Mouse (Mus musculus) heart, embryonic 12.5 days (tissue): ENCODE results near the gene Ehd1. TPM values are rescaled to one million over a fixed set of nuclear protein-coding genes. Genes with fewer than 3 reads are reported as not detected.
A peak's percentile ranks its signal among the peaks of the same experiment; 100 is the strongest.

Experiments
- ATAC-seq: fragments of 200-750 bp; cut with Nextera tagmentation; 2 replicates; pipeline ENCODE4 v1.8.0; 2017; ENCODE audit warnings: moderate TSS enrichment, moderate library complexity; ENCODE audit not compliant: insufficient number of reproducible peaks, low FRiP score
- H3K27ac ChIP-seq: fragments of 300-500 bp; sonication (generic); 2 replicates; pipeline ENCODE4 v1.5.1; 2016; ENCODE audit warnings: mild to moderate bottlenecking, moderate library complexity; ENCODE audit not compliant: poor library complexity, severe bottlenecking
- H3K27me3 ChIP-seq: fragments of 300-500 bp; sonication (generic); replicated peaks from 2 replicates; pipeline ENCODE4 v1.6.1; 2016; ENCODE audit warnings: mild to moderate bottlenecking, moderate library complexity
- H3K36me3 ChIP-seq: fragments of 300-500 bp; sonication (generic); 2 replicates; pipeline ENCODE4 v1.6.1; 2016; ENCODE audit warnings: mild to moderate bottlenecking, moderate library complexity
- H3K4me1 ChIP-seq: fragments of 300-500 bp; sonication (generic); replicated peaks from 2 replicates; pipeline ENCODE4 v1.6.1; 2016; ENCODE audit warnings: mild to moderate bottlenecking
- H3K4me2 ChIP-seq: fragments of 300-500 bp; sonication (generic); 2 replicates; pipeline ENCODE4 v1.6.1; 2016; ENCODE audit warnings: mild to moderate bottlenecking, moderate library complexity
- H3K4me3 ChIP-seq: fragments of 300-500 bp; sonication (generic); 2 replicates; pipeline ENCODE4 v1.5.1; 2016; ENCODE audit warnings: mild to moderate bottlenecking
- H3K9ac ChIP-seq: fragments of 300-500 bp; sonication (generic); 2 replicates; pipeline ENCODE4 v1.6.1; 2016; ENCODE audit warnings: mild to moderate bottlenecking, moderate library complexity
- H3K9me3 ChIP-seq: fragments of 300-500 bp; sonication (generic); replicated peaks from 2 replicates; pipeline ENCODE4 v1.6.1; 2016; ENCODE audit warnings: mild to moderate bottlenecking, moderate library complexity
- WGBS: fragments of 180-500 bp; shearing (Covaris S2); methylation state at CpG from one replicate; pipeline ENCODE4 v1.1.7; 2016; 5-methylcytosine and 5-hydroxymethylcytosine counted together
- polyA plus RNA-seq: library from polyadenylated mRNA; unstranded; fragments of >200 nt; fragmentation: Nextera tagmentation; extraction: Ambion mirVana; gene quantifications from 2 replicates; pipeline ENCODE4 v1.2.1, GENCODE M21; 2016

Ehd1 gene
- polyA plus RNA-seq, 1 experiment from 2014 or later, result 88.7 TPM

- Histone ChIP-seq H3K9me3 (no peaks in the 10 kb centered on the region), H3K36me3 (peaks cover 42% of the 10 kb centered on the region), H3K4me3 (no peak overlapping the region), H3K4me1 (peaks cover 48% of the 10 kb centered on the region), H3K27ac (no peak overlapping the region), H3K4me2 (no peak overlapping the region), H3K9ac (no peak overlapping the region), H3K27me3 (no peaks in the 10 kb centered on the region)
- WGBS, result 88% methylated on average over 11 of the region's 11 CpGs
- no peak for ATAC-seq
Measured at GRCm38 (mm10) chr19:6338716-6339115, 62.2 kb downstream of the Ehd1 start.

GRCm38 (mm10) chr19:6339191-6339590 is 62.7 kb downstream of the Ehd1 start:
- Histone ChIP-seq H3K27me3 (no peaks in the 10 kb centered on the region), H3K9me3 (no peaks in the 10 kb centered on the region), H3K4me1 (peaks cover 46% of the 10 kb centered on the region), H3K9ac (no peak overlapping the region), H3K27ac (no peak overlapping the region), H3K36me3 (peaks cover 46% of the 10 kb centered on the region), H3K4me2 (no peak overlapping the region), H3K4me3 (no peak overlapping the region)
- whole genome bisulfite sequencing, result 89% methylated on average over 6 of the region's 6 CpGs
- ATAC-seq, result no peak

- H3K36me3 ChIP-seq, result peaks cover 52% of the 10 kb centered on the region
- H3K27me3 ChIP-seq, result no peaks in the 10 kb centered on the region
- ATAC-seq, result no peak
- H3K9ac ChIP-seq, result no peak overlapping the region; the same call in 1 of the 2 replicates
- H3K4me1 ChIP-seq, result peaks cover 42% of the 10 kb centered on the region
- H3K4me2 ChIP-seq, result peak overlapping the region; percentile 92
- peak overlapping the region; percentile 59; the same call in 1 of the 2 replicates for H3K27ac ChIP-seq
- WGBS, result 72% methylated on average over 15 of the region's 15 CpGs
- no peaks in the 10 kb centered on the region for H3K9me3 ChIP-seq
- peak overlapping the region; percentile 68; the same call in 1 of the 2 replicates for H3K4me3 ChIP-seq
Measured at GRCm38 (mm10) chr19:6339890-6340504, 63.5 kb downstream of the Ehd1 start.

- peak within 1 kb of the TSS; percentile 68 for H3K4me3 ChIP-seq
- H3K27me3 ChIP-seq, result no peaks in the 10 kb centered on the region
- WGBS, result 4% methylated on average over 70 of the region's 72 CpGs
- peaks cover 40% of the 10 kb centered on the region for H3K4me1 ChIP-seq
- H3K9ac ChIP-seq, result peak within 1 kb of the TSS; percentile 82
- no peaks in the 10 kb centered on the region for H3K9me3 ChIP-seq
- peak; percentile 89 for ATAC-seq
- H3K27ac ChIP-seq, result peak within 1 kb of the TSS; percentile 59
- H3K4me2 ChIP-seq, result peak within 1 kb of the TSS; percentile 92
- H3K36me3 ChIP-seq, result peaks cover 60% of the 10 kb centered on the region
Measured at GRCm38 (mm10) chr19:6340524-6341452, 64.3 kb downstream of the Ehd1 start, which contains the start of gene Map4k2. Map4k2 (plus strand) TSS chr19:6341135.

GRCm38 (mm10) chr19:6341453-6342077 is 65.0 kb downstream of the Ehd1 start:
- WGBS, result 12% methylated on average over 23 of the region's 23 CpGs
- peak overlapping the region; percentile 30; the same call in 1 of the 2 replicates for H3K27ac ChIP-seq
- peaks cover 68% of the 10 kb centered on the region for H3K36me3 ChIP-seq
- H3K4me3 ChIP-seq, result peak overlapping the region; percentile 68
- peak overlapping the region; percentile 82 for H3K9ac ChIP-seq
- peak; percentile 30; the same call in 1 of the 2 replicates for ATAC-seq
- H3K4me1 ChIP-seq, result peaks cover 32% of the 10 kb centered on the region
- H3K27me3 ChIP-seq, result no peaks in the 10 kb centered on the region
- H3K9me3 ChIP-seq, result no peaks in the 10 kb centered on the region
- peak overlapping the region; percentile 92 for H3K4me2 ChIP-seq

- whole genome bisulfite sequencing, result 70% methylated on average over 5 of the region's 5 CpGs
- Histone ChIP-seq H3K4me1 (peaks cover 24% of the 10 kb centered on the region), H3K27ac (no peak overlapping the region), H3K9ac (no peak overlapping the region), H3K9me3 (no peaks in the 10 kb centered on the region), H3K4me3 (peak overlapping the region; percentile 68), H3K36me3 (peaks cover 68% of the 10 kb centered on the region), H3K4me2 (peak overlapping the region; percentile 92), H3K27me3 (no peaks in the 10 kb centered on the region)
- ATAC-seq, result no peak
Measured at GRCm38 (mm10) chr19:6342276-6342933, 65.9 kb downstream of the Ehd1 start.

GRCm38 (mm10) chr19:6343066-6343925 is 66.8 kb downstream of the Ehd1 start:
- peaks cover 24% of the 10 kb centered on the region for H3K4me1 ChIP-seq
- no peaks in the 10 kb centered on the region for H3K27me3 ChIP-seq
- H3K36me3 ChIP-seq, result peaks cover 61% of the 10 kb centered on the region
- H3K27ac ChIP-seq, result no peak overlapping the region
- H3K4me3 ChIP-seq, result no peak overlapping the region
- no peak overlapping the region for H3K9ac ChIP-seq
- ATAC-seq, result no peak
- no peaks in the 10 kb centered on the region for H3K9me3 ChIP-seq
- peak overlapping the region; percentile 92; the same call in 1 of the 2 replicates for H3K4me2 ChIP-seq
- 73% methylated on average over 19 of the region's 19 CpGs for WGBS

- no peak overlapping the region for H3K9ac ChIP-seq
- no peak for ATAC-seq
- WGBS, result 85% methylated on average over 5 of the region's 5 CpGs
- H3K36me3 ChIP-seq, result peaks cover 54% of the 10 kb centered on the region
- no peaks in the 10 kb centered on the region for H3K9me3 ChIP-seq
- no peak overlapping the region for H3K27ac ChIP-seq
- no peak overlapping the region for H3K4me3 ChIP-seq
- H3K4me2 ChIP-seq, result no peak overlapping the region
- H3K4me1 ChIP-seq, result peaks cover 31% of the 10 kb centered on the region
- H3K27me3 ChIP-seq, result no peaks in the 10 kb centered on the region
Measured at GRCm38 (mm10) chr19:6343996-6344395, 67.5 kb downstream of the Ehd1 start.

GRCm38 (mm10) chr19:6346023-6346422 is 69.5 kb downstream of the Ehd1 start:
- ATAC-seq, result no peak
- no peaks in the 10 kb centered on the region for H3K27me3 ChIP-seq
- no peak overlapping the region for H3K4me3 ChIP-seq
- H3K27ac ChIP-seq, result no peak overlapping the region
- no peak overlapping the region for H3K4me2 ChIP-seq
- peaks cover 31% of the 10 kb centered on the region for H3K4me1 ChIP-seq
- H3K9me3 ChIP-seq, result no peaks in the 10 kb centered on the region
- 91% methylated on average over 5 of the region's 5 CpGs for WGBS
- no peak overlapping the region for H3K9ac ChIP-seq
- H3K36me3 ChIP-seq, result peaks cover 41% of the 10 kb centered on the region

- peaks cover 31% of the 10 kb centered on the region for H3K4me1 ChIP-seq
- H3K27me3 ChIP-seq, result no peaks in the 10 kb centered on the region
- no peak overlapping the region for H3K4me2 ChIP-seq
- no peak overlapping the region for H3K27ac ChIP-seq
- no peak overlapping the region for H3K9ac ChIP-seq
- H3K9me3 ChIP-seq, result no peaks in the 10 kb centered on the region
- H3K36me3 ChIP-seq, result peaks cover 41% of the 10 kb centered on the region
- 81% methylated on average over 10 of the region's 10 CpGs for WGBS
- H3K4me3 ChIP-seq, result no peak overlapping the region
- ATAC-seq, result no peak
Measured at GRCm38 (mm10) chr19:6346661-6347060, 70.1 kb downstream of the Ehd1 start.
